Mouse (Mus musculus) embryonic fibroblast, embryonic 13.5 days (primary cell): ENCODE measurements around the gene Mmaa. TPM values are rescaled to one million over a fixed set of nuclear protein-coding genes. Genes with fewer than 3 reads are reported as not detected.

ENCODE experiments used
- H3K27ac ChIP-seq: 2 replicates; pipeline ENCODE4 v1.5.1; 2012; ENCODE audit warnings: low read length, control low read depth, inconsistent platforms; ENCODE audit not compliant: insufficient read depth
- H3K4me1 ChIP-seq: 2 replicates; pipeline ENCODE4 v1.6.1; 2011; ENCODE audit warnings: low read length; ENCODE audit not compliant: control insufficient read depth, insufficient read depth
- H3K4me3 ChIP-seq: 2 replicates; pipeline ENCODE4 v1.5.1; 2011; ENCODE audit warnings: mild to moderate bottlenecking, control low read depth, low read length; ENCODE audit not compliant: insufficient read depth
- CTCF ChIP-seq: IDR thresholded peaks from 2 replicates; pipeline ENCODE4 v1.5.1; 2011; ENCODE audit warnings: mild to moderate bottlenecking, control low read depth, low read length, moderate library complexity, borderline replicate concordance; ENCODE audit not compliant: insufficient read depth
- POLR2A ChIP-seq: IDR thresholded peaks from 2 replicates; pipeline ENCODE4 v1.6.1; 2011; ENCODE audit warnings: low read depth, mild to moderate bottlenecking, control low read depth, low read length, moderate library complexity
- polyA plus RNA-seq: library from polyadenylated mRNA; stranded (reverse); fragments of >200 nt; gene quantifications from 2 replicates; pipeline ENCODE4 v1.2.4, GENCODE M21; 2011; ENCODE audit warnings: low read depth; ENCODE audit not compliant: missing spikeins, insufficient read length

Gene Mmaa
- 8.6 and 12.0 TPM in 2 replicates for polyA plus RNA-seq

DNA sequence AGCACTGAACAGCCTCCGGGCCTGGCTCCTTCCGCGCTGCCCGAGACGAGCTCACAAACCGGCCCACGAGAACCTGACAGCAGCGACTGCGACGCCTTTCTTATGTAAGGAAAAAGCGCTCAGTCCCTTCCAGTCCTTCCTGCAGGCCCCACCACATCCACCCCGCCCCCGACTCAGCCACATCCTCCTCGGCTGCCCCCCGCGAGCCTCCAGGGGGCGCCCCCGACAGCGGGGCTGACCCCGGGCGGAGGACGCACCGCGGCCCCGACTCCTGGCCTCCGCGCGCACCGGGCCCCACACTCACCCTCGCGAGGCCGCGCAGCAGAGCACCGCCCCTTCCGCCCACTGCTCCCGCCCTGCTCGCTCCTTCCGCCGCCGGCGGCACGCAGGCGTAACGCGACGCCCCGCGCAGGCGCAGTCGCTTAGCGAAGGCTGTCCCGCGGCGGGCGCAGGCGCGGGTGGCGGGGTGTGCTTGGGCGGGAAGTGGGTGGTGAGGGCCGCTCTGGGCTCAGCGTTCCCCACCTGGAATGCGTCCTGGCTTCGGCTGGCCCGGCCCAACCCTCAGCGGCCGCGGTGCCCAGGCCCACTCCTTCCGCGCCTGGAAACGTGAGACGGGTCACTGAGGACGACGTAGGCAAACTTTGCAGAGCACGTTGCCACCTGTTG, at the start of gene Mmaa:
Gene Mmaa (minus strand): TSS at position 328 of the 666 bp plus-strand sequence.
- Histone ChIP-seq H3K27ac (peak within 1 kb of the TSS; percentile 98), H3K4me1 (peaks cover 2% of the 10 kb centered on the region; the same call in 1 of the 2 replicates), H3K4me3 (peak within 1 kb of the TSS; percentile 83)
- TF ChIP-seq CTCF (0 out of 2 replicates have a peak, but pooled peaks have one; percentile 11), POLR2A (peak; percentile 90)

- no peaks in the 10 kb centered on the region for H3K4me1 ChIP-seq
- TF ChIP-seq POLR2A (no peak), CTCF (no peak)
- no peak overlapping the region for H3K27ac ChIP-seq
- no peak overlapping the region for H3K4me3 ChIP-seq
These were observed 46.5 kb upstream of the Mmaa start for GRCm38 (mm10) chr8:79341236-79341635.

GRCm38 (mm10) chr8:79339555-79339954, 44.8 kb upstream of the Mmaa start:
- no peak overlapping the region for H3K4me3 ChIP-seq
- H3K4me1 ChIP-seq, result no peaks in the 10 kb centered on the region
- TF ChIP-seq POLR2A (no peak), CTCF (peak; percentile 36; the same call in 1 of the 2 replicates)
- no peak overlapping the region for H3K27ac ChIP-seq

GRCm38 (mm10) chr8:79338619-79339018, 43.9 kb upstream of the Mmaa start:
- Histone ChIP-seq H3K4me1 (no peaks in the 10 kb centered on the region), H3K4me3 (no peak overlapping the region)
- TF ChIP-seq CTCF (no peak), POLR2A (no peak)

GRCm38 (mm10) chr8:79332109-79332900, 37.6 kb upstream of the Mmaa start:
- H3K27ac ChIP-seq, result no peak overlapping the region
- no peak for TF ChIP-seq CTCF
- TF ChIP-seq POLR2A, result no peak
- no peak overlapping the region for H3K4me3 ChIP-seq
- H3K4me1 ChIP-seq, result no peaks in the 10 kb centered on the region; the same call in 1 of the 2 replicates

More at GRCm38 (mm10) chr8:79338619-79339018, 43.9 kb upstream of the Mmaa start:
- H3K27ac ChIP-seq, result no peak overlapping the region

DNA sequence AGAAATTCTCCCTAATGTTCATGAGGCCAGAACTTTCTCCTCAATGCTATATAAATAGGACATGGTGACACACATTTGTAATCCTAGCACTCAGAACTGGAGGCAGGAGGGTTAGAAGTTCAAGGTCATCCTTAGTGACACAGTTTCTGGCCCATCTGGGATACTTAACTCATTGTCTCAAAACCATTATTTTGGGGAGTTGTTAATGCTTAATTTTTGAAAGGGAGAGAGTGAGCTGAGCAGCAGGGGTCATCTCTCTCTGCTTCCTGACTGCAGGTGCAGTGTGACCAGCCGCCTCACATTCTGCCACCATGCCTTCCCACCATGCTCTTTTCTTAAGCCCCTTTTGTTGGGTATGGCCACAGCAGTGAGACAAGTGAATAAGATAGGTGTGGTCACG, 36.8 kb upstream of the Mmaa start:
- TF ChIP-seq POLR2A (no peak), CTCF (no peak)
- Histone ChIP-seq H3K27ac (no peak overlapping the region), H3K4me3 (no peak overlapping the region), H3K4me1 (no peaks in the 10 kb centered on the region; the same call in 1 of the 2 replicates)

- no peaks in the 10 kb centered on the region; the same call in 1 of the 2 replicates for H3K4me1 ChIP-seq
- no peak overlapping the region for H3K27ac ChIP-seq
- H3K4me3 ChIP-seq, result no peak overlapping the region
- no peak for TF ChIP-seq CTCF
- TF ChIP-seq POLR2A, result no peak
These were observed 36.3 kb upstream of the Mmaa start for GRCm38 (mm10) chr8:79331017-79331416.

DNA sequence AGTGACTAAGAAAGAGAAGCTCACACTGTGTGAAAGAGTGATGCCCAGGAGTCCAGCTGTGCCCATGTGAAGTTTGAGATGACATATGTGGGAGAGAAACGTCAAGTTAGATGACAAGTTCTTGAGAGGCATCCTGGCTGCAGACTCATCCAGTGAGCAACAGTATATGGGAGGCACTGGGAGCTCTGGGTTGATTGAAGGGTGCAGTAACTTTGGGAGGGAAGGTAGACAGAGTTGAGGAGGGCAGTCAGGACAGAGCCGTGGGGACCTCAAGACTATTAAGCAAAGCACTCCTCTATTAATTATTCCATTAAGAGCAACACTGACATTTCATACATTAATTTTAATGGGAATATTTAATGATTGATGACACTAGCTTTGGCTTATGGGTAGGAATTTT, 35.0 kb upstream of the Mmaa start:
- Histone ChIP-seq H3K4me3 (no peak overlapping the region), H3K27ac (no peak overlapping the region), H3K4me1 (no peaks in the 10 kb centered on the region; the same call in 1 of the 2 replicates)
- TF ChIP-seq CTCF (no peak), POLR2A (no peak)

- no peak overlapping the region for H3K27ac ChIP-seq
- TF ChIP-seq CTCF, result no peak
- TF ChIP-seq POLR2A, result no peak
- no peaks in the 10 kb centered on the region; the same call in 1 of the 2 replicates for H3K4me1 ChIP-seq
- no peak overlapping the region for H3K4me3 ChIP-seq
These were observed 34.4 kb upstream of the Mmaa start for GRCm38 (mm10) chr8:79329182-79329581.
